Mouse (Mus musculus) ES-Bruce4 (cell line): ENCODE results near the gene Atxn2. TPM values are rescaled to one million over a fixed set of nuclear protein-coding genes. Genes with fewer than 3 reads are reported as not detected.

Experiments used
- H3K27ac ChIP-seq: 2 replicates; pipeline ENCODE4 v1.5.1; 2012; ENCODE audit warnings: low read length, inconsistent platforms; ENCODE audit not compliant: insufficient read depth
- H3K27me3 ChIP-seq: 2 replicates; pipeline ENCODE4 v1.6.1; 2012; ENCODE audit warnings: mild to moderate bottlenecking, low read length, inconsistent platforms; ENCODE audit not compliant: control insufficient read depth, poor library complexity, insufficient read depth, severe bottlenecking
- H3K36me3 ChIP-seq: 2 replicates; pipeline ENCODE4 v1.6.1; 2012; ENCODE audit warnings: inconsistent platforms, mild to moderate bottlenecking, low read length, moderate library complexity; ENCODE audit not compliant: control insufficient read depth, poor library complexity, insufficient read depth, severe bottlenecking
- H3K4me1 ChIP-seq: one replicate; pipeline ENCODE4 v1.8.1; 2011; ENCODE audit warnings: low read length; ENCODE audit not compliant: control insufficient read depth, insufficient read depth
- H3K4me3 ChIP-seq: 2 replicates; pipeline ENCODE4 v1.5.1; 2011; ENCODE audit warnings: low read depth, mild to moderate bottlenecking, low read length
- H3K9ac ChIP-seq: 2 replicates; pipeline ENCODE4 v1.6.1; 2012; ENCODE audit warnings: low read depth, mild to moderate bottlenecking, inconsistent platforms; ENCODE audit not compliant: poor library complexity, severe bottlenecking
- H3K9me3 ChIP-seq: replicated peaks from 2 replicates; pipeline ENCODE4 v1.6.1; 2012; ENCODE audit warnings: mild to moderate bottlenecking, low read length, inconsistent platforms; ENCODE audit not compliant: control insufficient read depth, poor library complexity, insufficient read depth, severe bottlenecking
- CTCF ChIP-seq: IDR thresholded peaks from one replicate; pipeline ENCODE4 v1.8.1; 2011; ENCODE audit warnings: low read depth, low read length
- EP300 ChIP-seq: IDR thresholded peaks from 2 replicates; pipeline ENCODE4 v1.6.1; 2011; ENCODE audit warnings: low read depth, low read length; ENCODE audit not compliant: insufficient read depth
- POLR2A ChIP-seq: IDR thresholded peaks from one replicate; pipeline ENCODE4 v1.8.1; 2011; ENCODE audit warnings: low read length; ENCODE audit not compliant: insufficient read depth
- polyA plus RNA-seq: library from polyadenylated mRNA; stranded (reverse); fragments of >200 nt; gene quantifications from 2 replicates; pipeline ENCODE4 v1.2.4, GENCODE M21; 2011; ENCODE audit warnings: low read depth; ENCODE audit not compliant: missing spikeins, insufficient read depth, insufficient read length

The Atxn2 gene
- polyA plus RNA-seq, 1 experiment: 284 TPM

DNA sequence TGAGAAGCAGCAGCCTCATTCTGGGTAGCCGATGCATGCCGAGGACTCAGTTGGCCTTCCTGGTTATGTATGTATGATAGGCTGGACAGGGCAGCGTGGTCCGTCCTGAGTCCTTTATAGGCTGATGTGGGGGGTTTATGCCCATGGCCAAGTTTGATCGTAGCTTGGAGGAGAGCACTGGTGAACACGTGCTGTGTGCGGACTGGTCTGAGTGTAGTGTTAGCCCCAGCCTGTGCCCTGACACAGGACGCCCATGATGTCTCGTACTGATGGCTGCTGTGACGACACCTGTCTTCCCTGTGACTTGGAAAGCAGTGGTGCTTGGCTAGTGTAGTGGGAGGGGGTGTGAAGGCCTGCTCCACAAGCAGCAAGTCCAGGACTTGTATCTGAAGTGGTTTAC lies 102.6 kb downstream of the Atxn2 start:
- no peak overlapping the region for H3K9ac ChIP-seq
- H3K27me3 ChIP-seq: no peaks in the 10 kb centered on the region
- H3K27ac ChIP-seq: peak overlapping the region; percentile 9
- TF ChIP-seq CTCF (no peak), EP300 (no peak), POLR2A (no peak)
- no peaks in the 10 kb centered on the region for H3K4me1 ChIP-seq
- no peaks in the 10 kb centered on the region for H3K9me3 ChIP-seq
- H3K36me3 ChIP-seq: peaks cover 16% of the 10 kb centered on the region
- H3K4me3 ChIP-seq: no peak overlapping the region; the same call in 1 of the 2 replicates

DNA sequence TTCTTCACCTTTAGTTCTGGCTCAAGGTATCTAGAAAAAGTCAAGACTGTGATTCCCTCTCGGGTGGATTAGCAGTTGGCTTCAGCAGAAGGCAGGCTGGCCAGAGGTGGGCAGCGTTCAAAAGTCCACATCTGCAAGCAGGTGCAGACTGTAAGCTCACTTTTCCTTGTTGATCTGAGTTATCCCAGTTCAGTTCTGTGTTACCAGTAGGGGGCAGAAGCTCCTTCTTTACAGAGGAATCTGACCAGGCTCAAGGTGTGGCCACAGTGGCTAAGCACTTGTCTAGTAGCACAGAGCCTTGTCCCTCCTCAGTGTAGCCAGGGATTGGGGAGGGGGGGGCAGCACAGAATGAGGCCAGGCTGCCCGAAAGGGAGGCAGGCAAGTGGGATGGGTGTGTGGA lies 103.9 kb downstream of the Atxn2 start:
- Histone ChIP-seq H3K36me3 (peaks cover 18% of the 10 kb centered on the region), H3K4me1 (no peaks in the 10 kb centered on the region), H3K27me3 (no peaks in the 10 kb centered on the region), H3K9me3 (no peaks in the 10 kb centered on the region), H3K27ac (no peak overlapping the region), H3K9ac (no peak overlapping the region), H3K4me3 (no peak overlapping the region)
- TF ChIP-seq POLR2A (no peak), CTCF (peak; percentile 31), EP300 (no peak)

DNA sequence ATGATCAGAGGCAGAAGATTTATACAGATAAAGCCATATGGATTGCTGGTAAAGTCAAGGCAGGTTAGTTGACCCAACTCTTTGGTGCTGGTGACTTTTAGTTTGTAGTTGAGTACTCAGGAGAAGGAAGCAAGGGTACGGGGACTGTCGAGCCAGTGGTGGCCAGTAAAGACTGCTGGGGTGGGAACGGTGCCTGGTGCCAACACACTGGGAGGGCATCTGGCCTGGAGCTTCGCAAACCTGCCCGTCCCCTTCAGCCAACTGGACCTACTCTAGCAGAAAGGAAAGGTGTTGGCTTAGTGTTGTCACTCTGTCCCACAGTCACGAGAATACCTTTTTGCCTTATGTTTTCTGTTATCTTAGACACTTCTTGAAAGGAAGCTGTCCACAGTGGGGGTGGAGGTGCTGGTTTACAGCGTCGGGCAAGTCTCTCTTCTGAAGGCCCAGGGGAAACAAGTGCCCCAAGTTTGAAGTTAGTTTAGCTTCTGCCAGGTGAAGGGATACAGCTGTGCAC lies 104.8 kb downstream of the Atxn2 start:
- Histone ChIP-seq H3K4me1 (no peaks in the 10 kb centered on the region), H3K9ac (no peak overlapping the region), H3K9me3 (no peaks in the 10 kb centered on the region), H3K4me3 (no peak overlapping the region), H3K36me3 (peaks cover 18% of the 10 kb centered on the region), H3K27me3 (no peaks in the 10 kb centered on the region), H3K27ac (no peak overlapping the region)
- TF ChIP-seq CTCF: no peak
- TF ChIP-seq EP300: no peak
- no peak for TF ChIP-seq POLR2A

DNA sequence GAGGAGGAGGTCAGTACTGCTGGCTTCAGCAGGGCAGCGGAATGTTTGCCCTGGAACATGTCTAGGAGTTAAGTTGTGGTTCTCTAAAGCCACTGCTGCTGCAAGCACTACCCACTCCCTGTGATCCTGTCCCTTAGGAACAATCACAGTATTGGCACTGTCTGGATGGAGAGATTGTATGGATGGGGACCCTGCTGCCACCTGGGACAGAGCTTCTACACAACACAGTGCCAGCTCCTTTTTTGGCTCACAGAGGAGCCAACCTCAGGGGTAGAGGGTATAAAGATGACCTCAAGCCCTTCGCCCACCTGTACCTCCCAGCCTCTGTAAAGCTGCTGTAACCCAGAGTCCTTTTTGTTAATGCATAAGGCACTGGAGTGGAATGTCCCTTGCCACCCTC lies 105.5 kb downstream of the Atxn2 start:
- H3K4me3 ChIP-seq: no peak overlapping the region
- H3K9ac ChIP-seq: no peak overlapping the region
- no peaks in the 10 kb centered on the region for H3K9me3 ChIP-seq
- H3K27me3 ChIP-seq: no peaks in the 10 kb centered on the region
- no peak for TF ChIP-seq CTCF
- no peak for TF ChIP-seq EP300
- no peak for TF ChIP-seq POLR2A
- no peaks in the 10 kb centered on the region for H3K4me1 ChIP-seq
- H3K27ac ChIP-seq: no peak overlapping the region
- H3K36me3 ChIP-seq: peaks cover 13% of the 10 kb centered on the region

DNA sequence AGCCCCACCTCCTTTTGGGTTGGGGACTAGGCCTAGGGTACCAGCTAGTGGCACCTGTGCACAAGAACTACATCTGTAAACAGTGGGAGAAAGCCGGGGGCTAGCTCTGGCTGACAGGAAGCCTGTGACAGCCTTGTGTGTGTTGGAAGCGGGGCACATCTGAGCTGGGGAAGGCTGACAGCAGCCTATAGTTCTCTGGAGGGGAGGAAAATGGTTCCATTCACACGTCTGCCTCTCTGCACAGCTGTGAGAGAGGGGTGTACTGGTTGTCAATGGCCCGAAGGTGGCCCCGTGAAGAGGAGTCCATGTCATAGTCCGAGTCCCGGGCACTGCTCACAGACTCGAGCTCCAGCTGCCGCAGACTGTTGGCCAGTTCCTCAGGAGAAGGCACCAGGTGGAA lies 106.4 kb downstream of the Atxn2 start:
- Histone ChIP-seq H3K9me3 (no peaks in the 10 kb centered on the region), H3K4me3 (no peak overlapping the region), H3K4me1 (no peaks in the 10 kb centered on the region), H3K9ac (no peak overlapping the region), H3K27ac (no peak overlapping the region), H3K36me3 (peaks cover 13% of the 10 kb centered on the region), H3K27me3 (no peaks in the 10 kb centered on the region)
- TF ChIP-seq CTCF (no peak), EP300 (no peak), POLR2A (no peak)

DNA sequence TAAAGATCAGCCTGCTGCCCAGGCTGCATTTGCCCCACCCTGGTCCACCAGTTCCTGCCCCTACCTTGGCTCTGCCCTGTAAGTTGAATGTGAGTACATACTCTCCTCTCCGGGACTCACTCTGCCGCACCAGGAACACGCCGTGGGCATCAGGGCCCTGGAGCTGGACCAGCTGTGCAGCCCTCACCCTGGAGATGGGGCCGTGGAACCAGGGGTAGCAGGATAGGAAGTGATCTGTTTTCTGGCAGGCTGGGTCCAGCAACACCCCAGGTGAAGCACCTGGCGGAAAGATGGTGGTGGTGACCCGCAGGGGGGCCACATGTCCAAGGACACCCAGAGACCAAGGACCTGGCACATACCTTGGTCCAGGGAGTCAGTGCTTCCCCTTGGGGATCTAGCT lies 107.3 kb downstream of the Atxn2 start:
- TF ChIP-seq POLR2A: no peak
- no peak for TF ChIP-seq EP300
- no peak for TF ChIP-seq CTCF
- H3K9me3 ChIP-seq: no peaks in the 10 kb centered on the region
- no peaks in the 10 kb centered on the region for H3K4me1 ChIP-seq
- H3K36me3 ChIP-seq: peaks cover 13% of the 10 kb centered on the region
- H3K4me3 ChIP-seq: no peak overlapping the region
- no peak overlapping the region for H3K9ac ChIP-seq
- H3K27me3 ChIP-seq: no peaks in the 10 kb centered on the region
- H3K27ac ChIP-seq: no peak overlapping the region

DNA sequence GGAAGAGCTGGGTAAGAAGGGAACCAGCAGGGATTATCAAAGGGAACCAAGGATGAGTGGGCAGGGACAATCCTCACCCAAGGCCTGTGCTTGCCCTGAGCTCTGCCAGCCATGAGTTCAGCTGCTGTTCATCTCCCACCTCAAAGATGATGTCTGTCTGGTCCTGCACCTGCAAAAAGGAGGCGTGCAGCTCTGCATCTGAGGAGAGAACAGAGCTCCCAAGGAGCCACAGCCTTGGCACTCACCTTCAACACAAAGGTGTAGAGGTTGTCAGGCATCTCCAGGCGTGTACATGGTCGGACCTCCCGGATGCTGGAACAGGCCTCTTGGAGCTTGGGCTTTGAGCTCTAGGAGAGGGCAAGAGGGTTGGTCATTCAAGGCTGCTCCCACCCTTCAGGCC lies 107.7 kb downstream of the Atxn2 start:
- no peak overlapping the region for H3K4me3 ChIP-seq
- no peak overlapping the region for H3K9ac ChIP-seq
- no peak overlapping the region for H3K27ac ChIP-seq
- no peaks in the 10 kb centered on the region for H3K27me3 ChIP-seq
- H3K36me3 ChIP-seq: peaks cover 13% of the 10 kb centered on the region
- TF ChIP-seq POLR2A (no peak), CTCF (no peak), EP300 (no peak)
- no peaks in the 10 kb centered on the region for H3K4me1 ChIP-seq
- no peaks in the 10 kb centered on the region for H3K9me3 ChIP-seq
